Mouse (Mus musculus) forebrain, embryonic 15.5 days (tissue): ENCODE measurements around the gene Usp9x. TPM values are rescaled to one million over a fixed set of nuclear protein-coding genes. Genes with fewer than 3 reads are reported as not detected.

Experiments
- ATAC-seq: fragments of 200-750 bp; cut with Nextera tagmentation; replicated peaks from 2 replicates; pipeline ENCODE4 v1.8.0; 2017; ENCODE audit warnings: mild to moderate bottlenecking, moderate TSS enrichment, moderate library complexity
- H3K27ac ChIP-seq: fragments of 300-500 bp; sonication (generic); replicated peaks from 2 replicates; pipeline ENCODE4 v1.5.1; 2015; ENCODE audit warnings: mild to moderate bottlenecking, inconsistent platforms
- H3K27me3 ChIP-seq: fragments of 300-500 bp; sonication (generic); 2 replicates; pipeline ENCODE4 v1.6.1; 2015; ENCODE audit warnings: inconsistent platforms
- H3K36me3 ChIP-seq: fragments of 300-500 bp; sonication (generic); 2 replicates; pipeline ENCODE4 v1.6.1; 2015; ENCODE audit warnings: mild to moderate bottlenecking, inconsistent platforms
- H3K4me1 ChIP-seq: fragments of 300-500 bp; sonication (generic); 2 replicates; pipeline ENCODE4 v1.6.1; 2015; ENCODE audit warnings: inconsistent platforms
- H3K4me2 ChIP-seq: fragments of 300-500 bp; sonication (generic); replicated peaks from 2 replicates; pipeline ENCODE4 v1.6.1; 2015; ENCODE audit warnings: mild to moderate bottlenecking, inconsistent platforms
- H3K4me3 ChIP-seq: fragments of 300-500 bp; sonication (generic); 2 replicates; pipeline ENCODE4 v1.5.1; 2015; ENCODE audit warnings: mild to moderate bottlenecking, inconsistent platforms
- H3K9ac ChIP-seq: fragments of 300-500 bp; sonication (generic); replicated peaks from 2 replicates; pipeline ENCODE4 v1.6.1; 2015; ENCODE audit warnings: mild to moderate bottlenecking, inconsistent platforms
- H3K9me3 ChIP-seq: fragments of 300-500 bp; sonication (generic); 2 replicates; pipeline ENCODE4 v1.6.1; 2016; ENCODE audit warnings: inconsistent platforms
- WGBS: fragments of 180-500 bp; shearing (Covaris S2); methylation state at CpG from one replicate; pipeline ENCODE4 v1.1.7; 2015; ENCODE audit warnings: mixed read lengths; 5-methylcytosine and 5-hydroxymethylcytosine counted together
- polyA plus RNA-seq: library from polyadenylated mRNA; unstranded; fragments of >200 nt; fragmentation: Nextera tagmentation; extraction: Ambion mirVana; gene quantifications from 2 replicates; pipeline ENCODE4 v1.2.1, GENCODE M21; 2015

Usp9x gene
- polyA plus RNA-seq = 39.7 and 40.9 TPM in 2 replicates

DNA sequence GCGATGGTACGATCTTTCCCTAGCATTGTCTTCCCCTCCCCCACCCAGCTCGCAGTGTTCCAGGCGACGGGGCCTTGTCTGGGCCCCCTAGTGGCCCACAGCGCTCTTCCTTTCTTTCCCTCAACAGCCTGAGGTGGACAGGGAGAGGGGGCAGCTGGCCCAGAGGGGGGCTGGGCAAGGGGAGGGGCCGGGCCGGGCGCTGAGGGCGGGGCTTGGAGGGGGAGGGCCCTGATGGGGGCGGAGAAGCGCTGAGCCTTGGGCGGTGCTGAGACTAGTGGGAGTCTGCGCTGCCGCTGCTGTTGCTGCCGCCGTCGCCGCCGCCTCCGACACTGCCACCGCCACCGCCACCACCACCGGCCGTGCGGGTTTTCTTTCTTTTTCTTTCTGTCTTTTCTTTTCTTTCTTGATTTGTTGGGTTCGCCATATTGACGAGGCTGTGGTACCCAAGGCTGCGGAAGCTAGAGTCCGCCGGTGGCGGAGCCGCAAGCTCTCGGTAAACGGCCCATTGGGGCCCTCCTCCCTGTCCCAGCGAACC is at the start of gene Usp9x:
Gene Usp9x, plus strand, starts transcription at position 258 of the 535 bp plus-strand sequence.
- peaks cover 3% of the 10 kb centered on the region; the same call in 1 of the 2 replicates for H3K4me1 ChIP-seq
- H3K4me3 ChIP-seq = peak within 1 kb of the TSS; percentile 82
- H3K9ac ChIP-seq = peak within 1 kb of the TSS; percentile 85
- 22% methylated on average over 29 of the region's 36 CpGs for WGBS
- H3K9me3 ChIP-seq = no peaks in the 10 kb centered on the region
- ATAC-seq = peak; percentile 92
- peak within 1 kb of the TSS; percentile 98 for H3K27ac ChIP-seq
- peak within 1 kb of the TSS; percentile 44 for H3K4me2 ChIP-seq
- no peaks in the 10 kb centered on the region for H3K27me3 ChIP-seq
- H3K36me3 ChIP-seq = no peaks in the 10 kb centered on the region

DNA sequence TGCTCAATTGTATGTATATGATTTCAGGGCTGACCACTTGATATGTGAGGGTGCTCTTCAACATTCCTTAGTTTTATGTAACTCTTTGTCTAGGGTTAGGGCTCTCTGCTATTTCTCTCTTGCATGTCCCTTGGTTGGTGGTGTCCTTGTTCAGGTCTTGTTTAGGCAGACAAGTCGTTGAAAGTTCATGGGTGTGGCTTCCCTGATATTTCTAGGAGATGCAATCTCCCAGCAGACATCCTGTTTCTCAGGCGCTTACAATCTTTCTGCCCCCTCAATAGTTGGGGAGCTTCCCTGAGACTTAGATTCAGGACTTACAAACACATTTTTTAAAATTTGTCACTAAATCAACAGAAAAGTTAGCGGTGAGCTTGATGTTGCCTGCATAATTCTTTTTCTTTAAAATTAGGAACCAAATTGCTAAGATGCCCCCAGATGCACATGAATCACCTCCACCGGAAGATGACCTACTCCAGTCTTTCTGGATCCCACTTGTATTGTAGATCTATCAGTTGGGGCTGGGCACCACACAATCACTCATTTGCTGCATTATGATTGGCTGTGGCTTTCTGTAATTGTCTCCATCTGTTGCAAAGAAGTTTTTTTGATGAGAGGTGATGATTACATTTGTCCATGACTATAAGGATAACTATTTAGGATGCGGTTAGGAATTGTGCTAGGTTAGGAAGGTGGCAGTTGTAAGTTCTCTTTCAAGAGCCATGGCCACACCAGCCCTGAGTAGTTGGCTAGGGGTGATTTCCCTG is 48.6 kb upstream of the Usp9x start:
- Histone ChIP-seq H3K9me3 (no peaks in the 10 kb centered on the region), H3K27me3 (no peaks in the 10 kb centered on the region), H3K36me3 (no peaks in the 10 kb centered on the region), H3K4me1 (no peaks in the 10 kb centered on the region), H3K27ac (no peak overlapping the region), H3K4me2 (no peak overlapping the region), H3K4me3 (no peak overlapping the region), H3K9ac (no peak overlapping the region)
- ATAC-seq = no peak
- WGBS = 87% methylated on average over 5 of the region's 5 CpGs

DNA sequence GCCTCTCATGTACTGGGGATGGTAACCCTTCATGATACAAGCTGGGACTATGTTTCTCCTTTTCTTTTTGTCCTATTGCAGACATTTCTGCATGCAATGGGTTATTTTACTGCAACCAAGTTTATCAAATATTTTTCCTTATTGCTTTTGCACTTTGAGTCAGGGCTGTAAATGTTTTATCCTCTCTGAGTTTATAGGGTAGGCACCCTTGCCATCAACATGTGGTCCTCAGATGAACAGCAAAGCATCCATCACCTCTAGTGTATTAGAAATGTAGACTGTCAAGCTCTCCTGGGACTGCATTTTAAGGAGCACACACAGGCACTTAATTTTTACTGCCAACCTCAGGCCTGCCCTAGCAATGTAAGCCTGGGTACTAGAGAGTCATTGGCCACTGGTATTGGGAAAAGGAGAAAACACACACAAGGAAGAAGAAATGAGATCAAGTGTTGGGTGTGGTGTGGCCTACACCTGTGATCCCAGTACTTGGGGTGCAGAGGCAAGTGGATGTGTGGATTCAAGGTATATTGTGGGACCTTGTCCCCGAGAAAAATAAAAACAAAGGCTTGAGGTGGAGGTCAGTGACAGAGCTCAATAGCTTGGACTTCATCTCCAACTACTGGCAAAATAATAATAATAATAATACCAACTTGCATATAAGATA is 46.6 kb upstream of the Usp9x start:
- no peak overlapping the region for H3K9ac ChIP-seq
- H3K4me1 ChIP-seq = no peaks in the 10 kb centered on the region
- no peak overlapping the region for H3K4me2 ChIP-seq
- no peaks in the 10 kb centered on the region for H3K27me3 ChIP-seq
- no peak overlapping the region for H3K4me3 ChIP-seq
- no peak for ATAC-seq
- H3K27ac ChIP-seq = no peak overlapping the region
- WGBS = 78% methylated on average over 1 of the region's 1 CpGs
- no peaks in the 10 kb centered on the region for H3K36me3 ChIP-seq
- H3K9me3 ChIP-seq = no peaks in the 10 kb centered on the region

DNA sequence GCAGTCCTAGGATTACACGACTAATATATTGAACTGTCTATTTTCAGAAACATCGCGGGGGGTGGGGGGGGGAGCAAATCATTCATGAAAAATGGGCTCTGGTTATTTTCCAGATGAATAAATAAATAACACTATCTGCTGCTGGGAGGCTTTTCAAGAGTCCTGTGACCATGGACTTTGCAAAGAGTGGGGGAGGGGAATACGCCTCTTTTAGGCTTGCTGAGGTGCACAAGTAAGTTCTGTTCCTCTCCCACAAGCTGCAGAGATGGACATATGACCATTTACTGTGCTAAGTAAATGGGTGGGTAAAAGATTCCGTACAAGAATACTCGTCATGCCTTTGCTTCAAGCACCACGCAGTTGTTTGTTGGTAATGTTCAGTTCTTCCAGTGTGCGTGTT is 46.0 kb upstream of the Usp9x start:
- WGBS = 80% methylated on average over 8 of the region's 8 CpGs
- H3K9me3 ChIP-seq = no peaks in the 10 kb centered on the region
- H3K4me3 ChIP-seq = no peak overlapping the region
- no peak for ATAC-seq
- no peaks in the 10 kb centered on the region for H3K27me3 ChIP-seq
- no peaks in the 10 kb centered on the region for H3K36me3 ChIP-seq
- no peak overlapping the region for H3K27ac ChIP-seq
- no peak overlapping the region for H3K9ac ChIP-seq
- H3K4me2 ChIP-seq = no peak overlapping the region
- H3K4me1 ChIP-seq = no peaks in the 10 kb centered on the region

DNA sequence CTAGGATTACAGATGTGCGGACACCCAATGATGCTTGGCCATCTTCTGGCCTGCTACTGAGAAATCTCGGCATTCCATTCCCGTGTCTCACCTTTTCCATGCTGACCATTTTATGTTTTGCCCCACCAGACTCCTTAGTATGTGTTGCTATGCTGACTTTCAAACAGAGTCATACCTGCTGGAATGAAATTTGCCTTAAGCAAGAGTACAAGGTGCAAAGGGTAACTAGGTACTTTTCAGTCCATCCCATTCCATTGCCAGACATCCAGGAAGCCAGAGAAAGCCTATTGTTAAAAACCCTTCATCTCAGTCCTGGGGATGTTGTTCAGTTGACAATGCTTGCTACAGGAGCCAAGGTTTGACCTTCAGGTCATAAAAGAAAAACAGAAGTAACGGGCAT is 43.1 kb upstream of the Usp9x start:
- Histone ChIP-seq H3K4me1 (no peaks in the 10 kb centered on the region), H3K9ac (no peak overlapping the region), H3K27ac (no peak overlapping the region), H3K9me3 (no peaks in the 10 kb centered on the region), H3K4me2 (no peak overlapping the region), H3K4me3 (no peak overlapping the region), H3K36me3 (no peaks in the 10 kb centered on the region), H3K27me3 (no peaks in the 10 kb centered on the region)
- no peak for ATAC-seq
- 86% methylated on average over 4 of the region's 4 CpGs for WGBS

DNA sequence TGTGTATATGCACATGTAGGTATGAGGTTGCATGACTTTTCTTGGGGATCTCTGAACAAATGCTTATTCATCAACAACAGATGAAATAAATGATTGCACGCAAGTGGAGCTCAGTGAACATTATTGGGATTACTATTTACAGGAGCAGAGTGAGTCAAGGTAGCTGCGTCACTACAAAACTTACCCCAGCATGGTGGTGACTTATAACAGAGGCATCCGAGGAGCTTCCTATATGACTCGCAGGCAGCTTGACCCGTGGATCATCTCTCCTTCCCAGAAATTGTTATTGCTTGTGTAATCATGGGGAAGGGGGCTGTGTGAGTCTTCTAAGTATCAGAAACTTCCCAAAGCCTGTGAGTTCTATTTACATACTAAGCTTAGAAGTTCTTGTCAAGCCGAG is 41.3 kb upstream of the Usp9x start:
- WGBS = 95% methylated on average over 6 of the region's 6 CpGs
- Histone ChIP-seq H3K4me3 (no peak overlapping the region), H3K4me2 (no peak overlapping the region), H3K4me1 (no peaks in the 10 kb centered on the region), H3K9ac (no peak overlapping the region), H3K36me3 (no peaks in the 10 kb centered on the region), H3K27ac (no peak overlapping the region), H3K27me3 (no peaks in the 10 kb centered on the region), H3K9me3 (no peaks in the 10 kb centered on the region)
- ATAC-seq = no peak

DNA sequence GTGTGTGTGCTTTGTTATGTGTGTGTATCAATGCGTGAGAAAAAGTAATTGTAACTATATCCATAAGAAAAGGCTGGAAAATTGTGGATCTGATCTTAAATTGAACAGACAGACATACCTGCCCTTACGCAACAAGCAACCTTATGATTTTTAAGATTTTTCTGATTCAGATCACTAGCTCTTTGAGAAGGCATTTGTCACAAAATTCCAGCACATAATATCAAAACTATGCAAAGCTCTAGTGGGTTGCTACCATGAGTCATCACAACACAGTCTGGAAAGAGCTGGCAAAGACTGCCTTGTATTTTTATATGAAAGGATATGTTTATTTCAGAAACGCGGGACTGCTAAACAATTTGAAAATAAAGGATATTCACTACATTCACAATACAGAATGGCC is 34.2 kb upstream of the Usp9x start:
- Histone ChIP-seq H3K9ac (no peak overlapping the region), H3K9me3 (no peaks in the 10 kb centered on the region), H3K27ac (no peak overlapping the region), H3K4me2 (no peak overlapping the region), H3K4me1 (no peaks in the 10 kb centered on the region), H3K27me3 (no peaks in the 10 kb centered on the region), H3K4me3 (no peak overlapping the region), H3K36me3 (no peaks in the 10 kb centered on the region)
- no peak for ATAC-seq
- 95% methylated on average over 4 of the region's 4 CpGs for WGBS

DNA sequence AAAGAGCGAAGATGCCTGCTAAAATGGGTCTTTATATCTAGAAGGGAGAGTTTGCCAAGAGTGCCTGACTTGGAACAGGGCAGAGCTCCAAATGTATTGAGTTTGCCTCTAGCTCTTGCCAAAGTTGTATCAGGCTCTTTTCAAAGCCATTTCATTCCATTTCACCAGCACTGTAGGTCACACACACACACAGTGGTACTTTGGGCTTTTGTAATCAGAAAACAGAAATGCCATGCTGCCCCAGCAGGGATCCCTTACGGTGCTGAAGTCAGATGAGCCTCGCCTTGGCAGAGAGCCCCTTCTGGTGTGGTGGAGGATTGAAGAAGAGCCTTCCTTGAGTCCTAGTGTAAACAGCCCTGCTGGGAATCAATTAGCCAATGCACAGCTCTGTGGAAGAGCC is 32.1 kb upstream of the Usp9x start:
- no peak overlapping the region for H3K27ac ChIP-seq
- no peaks in the 10 kb centered on the region for H3K27me3 ChIP-seq
- no peak overlapping the region for H3K4me3 ChIP-seq
- no peak overlapping the region for H3K4me2 ChIP-seq
- no peak overlapping the region for H3K9ac ChIP-seq
- H3K36me3 ChIP-seq = no peaks in the 10 kb centered on the region
- H3K4me1 ChIP-seq = 0 out of 2 replicates have a peak, but pooled peaks cover 2% of the 10 kb centered on the region
- H3K9me3 ChIP-seq = no peaks in the 10 kb centered on the region
- WGBS = 29% methylated on average over 3 of the region's 3 CpGs
- ATAC-seq = no peak

DNA sequence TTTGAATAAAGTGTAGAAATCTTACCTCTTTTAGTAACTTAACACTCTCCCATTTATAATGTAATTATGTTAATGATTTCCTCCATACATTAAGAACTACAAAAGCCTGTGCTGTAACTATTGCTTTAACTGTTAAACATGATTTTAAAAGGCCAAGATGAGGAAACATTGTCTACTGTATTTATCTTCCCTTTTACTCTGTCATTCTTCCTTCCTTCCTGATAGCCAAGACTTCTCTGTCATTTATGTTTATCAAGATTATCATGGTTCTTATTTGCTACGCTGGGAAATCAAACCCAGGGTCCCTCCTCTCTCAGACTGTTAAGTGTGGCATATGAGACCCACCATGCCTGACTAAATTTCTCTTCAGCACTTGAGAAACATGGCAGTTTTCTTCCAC is 30.9 kb upstream of the Usp9x start:
- no peak for ATAC-seq
- H3K27me3 ChIP-seq = no peaks in the 10 kb centered on the region
- no peaks in the 10 kb centered on the region for H3K9me3 ChIP-seq
- no peak overlapping the region for H3K9ac ChIP-seq
- no peak overlapping the region for H3K27ac ChIP-seq
- H3K4me3 ChIP-seq = no peak overlapping the region
- 71% methylated on average over 1 of the region's 1 CpGs for WGBS
- no peaks in the 10 kb centered on the region for H3K36me3 ChIP-seq
- 0 out of 2 replicates have a peak, but pooled peaks cover 2% of the 10 kb centered on the region for H3K4me1 ChIP-seq
- no peak overlapping the region for H3K4me2 ChIP-seq

DNA sequence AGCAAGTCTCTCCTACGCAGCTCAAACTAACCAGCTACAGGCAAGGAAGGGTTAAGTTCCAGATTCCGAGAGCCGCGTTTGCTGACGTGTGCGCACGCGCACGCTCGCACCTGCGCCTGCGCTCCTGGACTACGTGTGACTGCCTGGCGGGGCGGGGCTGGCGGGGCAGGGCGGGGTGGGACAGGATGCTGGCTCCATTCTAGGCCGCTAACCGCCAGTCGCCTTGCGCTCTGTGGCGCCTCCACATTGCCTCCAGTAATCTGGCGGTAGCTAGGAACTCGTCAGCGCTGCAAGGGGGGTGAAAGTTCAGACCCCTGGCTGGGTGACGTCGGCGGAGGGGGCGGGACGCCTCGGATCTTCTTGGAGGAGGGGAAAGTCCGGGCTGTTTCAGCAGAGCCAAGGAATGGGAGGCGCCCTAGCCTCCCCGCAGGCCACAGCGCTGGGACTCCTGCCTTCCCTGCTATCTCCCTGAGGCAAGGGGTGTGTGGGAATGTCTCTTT is 29.6 kb upstream of the Usp9x start:
- H3K27ac ChIP-seq = peak overlapping the region; percentile 91
- H3K27me3 ChIP-seq = no peaks in the 10 kb centered on the region
- peak overlapping the region; percentile 48 for H3K4me2 ChIP-seq
- H3K9me3 ChIP-seq = no peaks in the 10 kb centered on the region
- H3K9ac ChIP-seq = peak overlapping the region; percentile 54
- H3K4me1 ChIP-seq = 0 out of 2 replicates have a peak, but pooled peaks cover 2% of the 10 kb centered on the region
- 10% methylated on average over 35 of the region's 35 CpGs for whole genome bisulfite sequencing
- H3K4me3 ChIP-seq = peak overlapping the region; percentile 50
- H3K36me3 ChIP-seq = no peaks in the 10 kb centered on the region
- peak; percentile 99 for ATAC-seq

DNA sequence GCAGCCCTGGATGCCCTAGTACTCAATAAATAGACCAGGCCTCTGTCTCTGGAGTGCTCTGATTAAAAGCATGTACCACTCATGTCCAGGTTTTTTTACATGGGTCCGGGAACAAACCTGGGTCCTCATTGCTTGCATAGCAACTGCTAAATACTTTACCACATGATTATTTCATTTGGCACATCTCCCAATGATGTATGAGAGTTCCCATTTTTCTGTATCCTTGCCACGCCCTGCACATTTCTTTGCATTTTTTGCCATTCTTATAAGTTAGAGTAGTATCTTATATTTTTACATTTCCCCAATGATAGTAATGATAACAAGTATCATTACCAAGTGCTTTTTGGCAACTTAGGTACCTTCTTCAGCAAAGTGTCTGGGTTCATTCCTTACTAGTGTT is 27.5 kb upstream of the Usp9x start:
- no peaks in the 10 kb centered on the region for H3K9me3 ChIP-seq
- H3K4me1 ChIP-seq = peaks cover 9% of the 10 kb centered on the region; the same call in 1 of the 2 replicates
- H3K4me2 ChIP-seq = no peak overlapping the region
- no peaks in the 10 kb centered on the region for H3K27me3 ChIP-seq
- no peak overlapping the region for H3K9ac ChIP-seq
- no peak overlapping the region for H3K27ac ChIP-seq
- ATAC-seq = no peak
- no peaks in the 10 kb centered on the region for H3K36me3 ChIP-seq
- 82% methylated on average over 2 of the region's 2 CpGs for WGBS
- no peak overlapping the region for H3K4me3 ChIP-seq

DNA sequence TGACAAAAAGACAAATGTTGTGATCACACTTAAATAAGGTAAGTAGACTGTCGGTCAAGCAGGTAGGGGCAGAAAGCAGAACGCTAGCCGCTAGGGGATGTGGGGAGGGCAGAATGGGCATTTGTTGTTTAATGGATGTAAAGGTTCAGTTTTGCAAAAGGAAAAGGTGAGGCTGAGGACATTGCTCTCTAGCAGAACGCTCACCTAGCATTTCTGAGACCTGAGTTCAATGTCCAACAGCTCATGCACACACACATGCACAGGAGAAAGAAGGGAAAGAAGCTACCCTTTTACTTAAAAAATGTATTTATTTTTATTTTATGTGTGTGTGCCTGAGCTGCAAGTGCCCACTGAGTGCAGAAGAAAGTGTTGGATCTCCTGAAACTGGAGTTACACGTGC is 26.6 kb upstream of the Usp9x start:
- Histone ChIP-seq H3K27ac (no peak overlapping the region), H3K4me1 (peaks cover 9% of the 10 kb centered on the region; the same call in 1 of the 2 replicates), H3K9ac (no peak overlapping the region), H3K4me3 (no peak overlapping the region), H3K9me3 (no peaks in the 10 kb centered on the region), H3K36me3 (no peaks in the 10 kb centered on the region), H3K27me3 (no peaks in the 10 kb centered on the region), H3K4me2 (no peak overlapping the region)
- ATAC-seq = no peak
- WGBS = 85% methylated on average over 5 of the region's 5 CpGs
